Mouse (Mus musculus): ENCODE data around the gene Bnc2.

The Bnc2 gene

GRCm38 (mm10) chr4:84449246-84450005 lies 225.6 kb downstream of the Bnc2 start:
- no peak for DNase-seq (ENCODE audit: extremely low read depth, low read depth, low spot score)

GRCm38 (mm10) chr4:84433324-84433723 lies 241.8 kb downstream of the Bnc2 start:
- no peak for DNase-seq (ENCODE audit: extremely low read depth, low read depth, low spot score)

- no peak for DNase-seq (ENCODE audit: extremely low read depth, low read depth, low spot score)
These were observed 243.2 kb downstream of the Bnc2 start for GRCm38 (mm10) chr4:84431677-84432515.

GRCm38 (mm10) chr4:84427955-84428354 lies 247.1 kb downstream of the Bnc2 start:
- no peak for DNase-seq (ENCODE audit: extremely low read depth, low read depth, low spot score)

- DNase-seq (ENCODE audit: extremely low read depth, low read depth, low spot score) = peak; percentile 56
These were observed 263.6 kb downstream of the Bnc2 start for GRCm38 (mm10) chr4:84411431-84411830.

GRCm38 (mm10) chr4:84407328-84408028 lies 267.6 kb downstream of the Bnc2 start:
- DNase-seq (ENCODE audit: extremely low read depth, low read depth, low spot score) = no peak

GRCm38 (mm10) chr4:84403356-84404145 lies 271.5 kb downstream of the Bnc2 start:
- no peak for DNase-seq (ENCODE audit: extremely low read depth, low read depth, low spot score)

GRCm38 (mm10) chr4:84388991-84389390 lies 286.1 kb downstream of the Bnc2 start:
- DNase-seq (ENCODE audit: extremely low read depth, low read depth, low spot score) = no peak

- DNase-seq (ENCODE audit: extremely low read depth, low read depth, low spot score) = no peak
These were observed 289.9 kb downstream of the Bnc2 start for GRCm38 (mm10) chr4:84385156-84385555.

- no peak for DNase-seq (ENCODE audit: extremely low read depth, low read depth, low spot score)
These were observed 295.8 kb downstream of the Bnc2 start for GRCm38 (mm10) chr4:84379289-84379688.

- DNase-seq (ENCODE audit: extremely low read depth, low read depth, low spot score) = no peak
These were observed 297.6 kb downstream of the Bnc2 start for GRCm38 (mm10) chr4:84377513-84377912.

GRCm38 (mm10) chr4:84362337-84362823 lies 312.7 kb downstream of the Bnc2 start:
- no peak for DNase-seq (ENCODE audit: extremely low read depth, low read depth, low spot score)

GRCm38 (mm10) chr4:84361165-84361564 lies 313.9 kb downstream of the Bnc2 start:
- DNase-seq (ENCODE audit: extremely low read depth, low read depth, low spot score) = no peak

GRCm38 (mm10) chr4:84359996-84360395 lies 315.1 kb downstream of the Bnc2 start:
- no peak for DNase-seq (ENCODE audit: extremely low read depth, low read depth, low spot score)

- no peak for DNase-seq (ENCODE audit: extremely low read depth, low read depth, low spot score)
These were observed 316.9 kb downstream of the Bnc2 start for GRCm38 (mm10) chr4:84358204-84358603.

GRCm38 (mm10) chr4:84357382-84357781 lies 317.7 kb downstream of the Bnc2 start:
- no peak for DNase-seq (ENCODE audit: extremely low read depth, low read depth, low spot score)

GRCm38 (mm10) chr4:84356468-84357153 lies 318.5 kb downstream of the Bnc2 start:
- no peak for DNase-seq (ENCODE audit: extremely low read depth, low read depth, low spot score)

- DNase-seq (ENCODE audit: extremely low read depth, low read depth, low spot score) = no peak
These were observed 322.4 kb downstream of the Bnc2 start for GRCm38 (mm10) chr4:84352656-84353055.

GRCm38 (mm10) chr4:84349536-84349935 lies 325.5 kb downstream of the Bnc2 start:
- DNase-seq (ENCODE audit: extremely low read depth, low read depth, low spot score) = no peak

- DNase-seq (ENCODE audit: extremely low read depth, low read depth, low spot score) = no peak
These were observed 335.9 kb downstream of the Bnc2 start for GRCm38 (mm10) chr4:84339172-84339571.

Data from fat pad, adult 2 months (tissue).